Mouse (Mus musculus) embryonic facial prominence, embryonic 14.5 days (tissue): ENCODE measurements at regions not wholly inside any gene's neighbourhood (a gene's known extent, or its start where the extent isn't known, plus 50 kb on each side); places are given as distances from the start of the nearest gene placed in this dataset.

Experiments used
- ATAC-seq: fragments of 200-750 bp; cut with Nextera tagmentation; 2 replicates; pipeline ENCODE4 v1.8.0; 2017; ENCODE audit warnings: low read depth, moderate number of reproducible peaks, moderate TSS enrichment
- DNase-seq: peaks from one replicate; pipeline ENCODE4 v3.0.0-alpha.2; 2015; ENCODE audit warnings: low spot score
- H3K27ac ChIP-seq: fragments of 300-500 bp; sonication (generic); replicated peaks from 2 replicates; pipeline ENCODE4 v1.5.1; 2014; ENCODE audit warnings: low read depth, mild to moderate bottlenecking, low read length, moderate library complexity
- H3K27me3 ChIP-seq: fragments of 300-500 bp; sonication (generic); replicated peaks from 2 replicates; pipeline ENCODE4 v1.6.1; 2014; ENCODE audit warnings: low read length; ENCODE audit not compliant: control insufficient read depth, insufficient read depth
- H3K36me3 ChIP-seq: fragments of 300-500 bp; sonication (generic); 2 replicates; pipeline ENCODE4 v1.6.1; 2014; ENCODE audit warnings: low read length, mixed read lengths; ENCODE audit not compliant: control insufficient read depth, insufficient read depth
- H3K4me1 ChIP-seq: fragments of 300-500 bp; sonication (generic); 2 replicates; pipeline ENCODE4 v1.6.1; 2014; ENCODE audit warnings: antibody characterized with exemption, low read length; ENCODE audit not compliant: control insufficient read depth, insufficient read depth
- H3K4me2 ChIP-seq: fragments of 300-500 bp; sonication (generic); 2 replicates; pipeline ENCODE4 v1.6.1; 2014; ENCODE audit warnings: low read depth, mild to moderate bottlenecking, low read length, moderate library complexity, mixed read lengths
- H3K4me3 ChIP-seq: fragments of 300-500 bp; sonication (generic); 2 replicates; pipeline ENCODE4 v1.5.1; 2014; ENCODE audit warnings: low read depth, mild to moderate bottlenecking, low read length
- H3K9ac ChIP-seq: fragments of 300-500 bp; sonication (generic); 2 replicates; pipeline ENCODE4 v1.6.1; 2014; ENCODE audit warnings: low read depth, mild to moderate bottlenecking, low read length, moderate library complexity, mixed read lengths
- H3K9me3 ChIP-seq: fragments of 300-500 bp; sonication (generic); 2 replicates; pipeline ENCODE4 v1.6.1; 2016; ENCODE audit warnings: low read length; ENCODE audit not compliant: control insufficient read depth
- WGBS: fragments of 180-500 bp; shearing (Covaris S2); extraction: QIAGEN DNeasy Blood & Tissue Kit; methylation state at CpG from one replicate; pipeline ENCODE4 v1.1.7; 2014; 5-methylcytosine and 5-hydroxymethylcytosine counted together

GRCm38 (mm10) chr3:156070257-156070656, 491.3 kb upstream of the Negr1 start:
- Histone ChIP-seq H3K27me3 (no peaks in the 10 kb centered on the region), H3K36me3 (no peaks in the 10 kb centered on the region), H3K9me3 (no peaks in the 10 kb centered on the region), H3K27ac (no peak overlapping the region), H3K4me2 (no peak overlapping the region), H3K4me3 (no peak overlapping the region), H3K9ac (no peak overlapping the region), H3K4me1 (no peaks in the 10 kb centered on the region)
- DNase-seq (no peak), ATAC-seq (no peak)
- WGBS, result 67% methylated on average over 4 of the region's 4 CpGs

- ATAC-seq (no peak), DNase-seq (no peak)
- Histone ChIP-seq H3K27ac (no peak overlapping the region), H3K4me1 (no peaks in the 10 kb centered on the region), H3K27me3 (no peaks in the 10 kb centered on the region), H3K4me3 (no peak overlapping the region), H3K4me2 (no peak overlapping the region), H3K9ac (no peak overlapping the region), H3K36me3 (no peaks in the 10 kb centered on the region), H3K9me3 (no peaks in the 10 kb centered on the region)
Observed at GRCm38 (mm10) chr3:156082268-156082667, 479.3 kb upstream of the Negr1 start.

- H3K9me3 ChIP-seq, result no peaks in the 10 kb centered on the region
- ATAC-seq, result no peak
- no peak for DNase-seq
- H3K36me3 ChIP-seq, result no peaks in the 10 kb centered on the region
- H3K4me1 ChIP-seq, result no peaks in the 10 kb centered on the region
- H3K27ac ChIP-seq, result no peak overlapping the region
- no peak overlapping the region for H3K9ac ChIP-seq
- no peak overlapping the region for H3K4me2 ChIP-seq
- no peaks in the 10 kb centered on the region for H3K27me3 ChIP-seq
- H3K4me3 ChIP-seq, result no peak overlapping the region
Observed at GRCm38 (mm10) chr3:156093689-156094088, 467.9 kb upstream of the Negr1 start.

GRCm38 (mm10) chr3:156094990-156095389, 466.6 kb upstream of the Negr1 start:
- Histone ChIP-seq H3K27ac (no peak overlapping the region), H3K4me1 (no peaks in the 10 kb centered on the region), H3K36me3 (no peaks in the 10 kb centered on the region), H3K4me2 (no peak overlapping the region), H3K27me3 (no peaks in the 10 kb centered on the region), H3K9me3 (no peaks in the 10 kb centered on the region), H3K9ac (no peak overlapping the region), H3K4me3 (no peak overlapping the region)
- no peak for ATAC-seq
- DNase-seq, result no peak
- 85% methylated on average over 3 of the region's 3 CpGs for WGBS

- Histone ChIP-seq H3K27ac (no peak overlapping the region), H3K9me3 (no peaks in the 10 kb centered on the region), H3K27me3 (no peaks in the 10 kb centered on the region), H3K4me2 (no peak overlapping the region), H3K9ac (no peak overlapping the region), H3K4me1 (no peaks in the 10 kb centered on the region), H3K36me3 (no peaks in the 10 kb centered on the region), H3K4me3 (no peak overlapping the region)
- no peak for DNase-seq
- WGBS, result 87% methylated on average over 1 of the region's 1 CpGs
- ATAC-seq, result no peak
Observed at GRCm38 (mm10) chr3:156105788-156106187, 455.8 kb upstream of the Negr1 start.

GRCm38 (mm10) chr3:156120341-156120740, 441.3 kb upstream of the Negr1 start:
- Histone ChIP-seq H3K9ac (no peak overlapping the region), H3K27me3 (no peaks in the 10 kb centered on the region), H3K36me3 (no peaks in the 10 kb centered on the region), H3K4me2 (no peak overlapping the region), H3K27ac (no peak overlapping the region), H3K4me3 (no peak overlapping the region), H3K9me3 (no peaks in the 10 kb centered on the region), H3K4me1 (no peaks in the 10 kb centered on the region)
- DNase-seq (no peak), ATAC-seq (no peak)
- WGBS, result 29% methylated on average over 3 of the region's 3 CpGs

GRCm38 (mm10) chr3:156131598-156131997, 430.0 kb upstream of the Negr1 start:
- H3K27me3 ChIP-seq, result no peaks in the 10 kb centered on the region
- no peaks in the 10 kb centered on the region for H3K9me3 ChIP-seq
- H3K9ac ChIP-seq, result no peak overlapping the region
- WGBS, result 55% methylated on average over 1 of the region's 1 CpGs
- no peak overlapping the region for H3K4me2 ChIP-seq
- H3K4me1 ChIP-seq, result no peaks in the 10 kb centered on the region
- ATAC-seq (no peak), DNase-seq (no peak)
- H3K4me3 ChIP-seq, result no peak overlapping the region
- H3K27ac ChIP-seq, result no peak overlapping the region
- H3K36me3 ChIP-seq, result no peaks in the 10 kb centered on the region

GRCm38 (mm10) chr3:156141355-156141754, 420.2 kb upstream of the Negr1 start:
- H3K9ac ChIP-seq, result no peak overlapping the region
- H3K9me3 ChIP-seq, result no peaks in the 10 kb centered on the region
- no peaks in the 10 kb centered on the region for H3K36me3 ChIP-seq
- 52% methylated on average over 5 of the region's 5 CpGs for WGBS
- DNase-seq (peak; percentile 35), ATAC-seq (no peak)
- H3K4me1 ChIP-seq, result no peaks in the 10 kb centered on the region
- no peak overlapping the region for H3K27ac ChIP-seq
- no peaks in the 10 kb centered on the region for H3K27me3 ChIP-seq
- no peak overlapping the region for H3K4me2 ChIP-seq
- H3K4me3 ChIP-seq, result no peak overlapping the region

GRCm38 (mm10) chr3:156149322-156149721, 412.3 kb upstream of the Negr1 start:
- no peaks in the 10 kb centered on the region for H3K4me1 ChIP-seq
- H3K27ac ChIP-seq, result no peak overlapping the region
- no peak overlapping the region for H3K4me2 ChIP-seq
- no peaks in the 10 kb centered on the region for H3K36me3 ChIP-seq
- ATAC-seq (no peak), DNase-seq (no peak)
- no peaks in the 10 kb centered on the region for H3K27me3 ChIP-seq
- H3K4me3 ChIP-seq, result no peak overlapping the region
- WGBS, result 77% methylated on average over 3 of the region's 3 CpGs
- H3K9me3 ChIP-seq, result no peaks in the 10 kb centered on the region
- no peak overlapping the region for H3K9ac ChIP-seq
